In the genomic region with DNA sequence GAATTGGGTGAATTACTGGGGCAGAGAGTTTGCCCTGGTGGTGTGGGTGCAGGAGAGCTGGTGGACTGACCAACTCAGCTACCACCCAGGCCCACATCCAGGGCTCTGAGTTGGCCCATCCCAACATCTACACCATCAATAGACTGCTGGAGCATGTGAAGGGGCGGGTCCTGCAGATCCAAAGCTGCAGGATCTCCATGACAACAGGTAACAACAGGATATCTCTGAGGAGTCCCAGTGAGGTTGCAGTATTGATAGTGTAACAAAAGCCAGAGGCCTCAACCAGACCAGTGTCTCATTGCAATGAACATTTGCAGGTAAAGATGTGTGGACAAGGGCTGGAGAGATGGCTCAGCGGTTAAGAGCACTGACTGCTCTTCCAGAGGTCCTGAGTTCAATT, we compare ENCODE assay signal across 14 mouse cellular contexts. TPM values are rescaled to one million over a fixed set of nuclear protein-coding genes. Genes with fewer than 3 reads are reported as not detected.
"Had no signal": no experiment of that assay in that cellular context is flagged by ENCODE, and none has a peak within 500 bp of the region (broad histone marks: within the 10 kb centered on the region; RNA-seq: fewer than 3 reads in every experiment).

No protein-coding gene starts in this region.

- DNase-seq: lung, adult 18-20 months; lung, embryonic 14.5 days; lung, postnatal 10 days; lung, postnatal 4 days; right cerebral cortex, postnatal 14 days; spleen, adult 18-20 months; thymus, adult 18-20 months; thymus, postnatal 14 days; thymus, postnatal 36 days had no signal

- ATAC-seq: midbrain, embryonic 13.5 days; midbrain, embryonic 15.5 days had no signal

RNA-seq across cellular contexts. Expression of gene Pla2g5, which starts 42.2 kb away (rescaled TPM):
- total RNA-seq: monocyte, adult 5-6 weeks; neutrophil, adult 5-6 weeks had no signal

RNA-seq across cellular contexts. Expression of gene Pla2g2d, which starts 45.5 kb away (rescaled TPM):
- total RNA-seq: midbrain, postnatal 0 days; monocyte, adult 5-6 weeks; neutrophil, adult 5-6 weeks had no signal

RNA-seq across cellular contexts. Expression of gene Gm13030, which starts 52.7 kb away (rescaled TPM):
- total RNA-seq: midbrain, postnatal 0 days; monocyte, adult 5-6 weeks; neutrophil, adult 5-6 weeks had no signal

RNA-seq across cellular contexts. Expression of gene Pla2g2e, which starts 56.7 kb away (rescaled TPM):
- total RNA-seq: midbrain, postnatal 0 days; monocyte, adult 5-6 weeks; neutrophil, adult 5-6 weeks had no signal
